ENCODE assay signal across 11 mouse cellular contexts in genomic region chr9:26727445-26727844, GRCm38 (mm10). TPM values are rescaled to one million over a fixed set of nuclear protein-coding genes. Genes with fewer than 3 reads are reported as not detected.
DNase-seq lines count a peak whose midpoint lies in the region; ATAC-seq and TF ChIP-seq lines count a peak whose summit lies in the region.
"Had no signal": no experiment of that assay in that cellular context is flagged by ENCODE, and none has a peak within 500 bp of the region (broad histone marks: within the 10 kb centered on the region; RNA-seq: fewer than 3 reads in every experiment).

No protein-coding gene starts in this region.

- H3K4me1 ChIP-seq in kidney, embryonic 15.5 days, result no peaks in the 10 kb centered on the region
- H3K4me1 ChIP-seq in stomach, postnatal 0 days (replicated peaks; ENCODE audit: control insufficient read depth, insufficient read depth), result no peaks in the 10 kb centered on the region
- H3K4me1 ChIP-seq: lung, embryonic 15.5 days; neural tube, embryonic 13.5 days had no signal

- 63% methylated on average over 2 of the region's 2 CpGs for WGBS in kidney, embryonic 15.5 days
- WGBS in stomach, postnatal 0 days, result 41% methylated on average over 2 of the region's 2 CpGs

- H3K4me2 ChIP-seq in kidney, embryonic 15.5 days, result no peak overlapping the region
- H3K4me2 ChIP-seq in stomach, postnatal 0 days (replicated peaks; ENCODE audit: low read depth), result no peak overlapping the region
- H3K4me2 ChIP-seq: lung, embryonic 15.5 days; neural tube, embryonic 13.5 days had no signal

- no peak overlapping the region for H3K27ac ChIP-seq in kidney, embryonic 15.5 days
- no peak overlapping the region for H3K27ac ChIP-seq in stomach, postnatal 0 days (replicated peaks)
- H3K27ac ChIP-seq: lung, embryonic 15.5 days; neural tube, embryonic 13.5 days had no signal

- no peak overlapping the region for H3K4me3 ChIP-seq in kidney, embryonic 15.5 days (replicated peaks)
- H3K4me3 ChIP-seq in stomach, postnatal 0 days (ENCODE audit: low read depth, low read length), result no peak overlapping the region
- H3K4me3 ChIP-seq: lung, embryonic 15.5 days; neural tube, embryonic 13.5 days had no signal

- H3K27me3 ChIP-seq in kidney, embryonic 15.5 days, result peaks cover 14% of the 10 kb centered on the region
- H3K27me3 ChIP-seq in stomach, postnatal 0 days (ENCODE audit: control insufficient read depth, insufficient read depth, low read length), result no peaks in the 10 kb centered on the region
- H3K27me3 ChIP-seq: Patski had no signal

- H3K36me3 ChIP-seq in kidney, embryonic 15.5 days, result no peaks in the 10 kb centered on the region
- no peaks in the 10 kb centered on the region for H3K36me3 ChIP-seq in stomach, postnatal 0 days (ENCODE audit: control insufficient read depth, insufficient read depth, low read length)
- H3K36me3 ChIP-seq: lung, embryonic 15.5 days; neural tube, embryonic 13.5 days had no signal

- H3K9ac ChIP-seq in kidney, embryonic 15.5 days, result no peak overlapping the region
- no peak overlapping the region for H3K9ac ChIP-seq in stomach, postnatal 0 days (ENCODE audit: low read length)
- H3K9ac ChIP-seq: lung, embryonic 15.5 days; neural tube, embryonic 13.5 days had no signal

- no peak for TF ChIP-seq CTCF in stomach, postnatal 0 days (IDR thresholded peaks at IDR 0.05; ENCODE audit: low read depth)

- H3K9me3 ChIP-seq in kidney, embryonic 15.5 days (replicated peaks), result no peaks in the 10 kb centered on the region
- H3K9me3 ChIP-seq in stomach, postnatal 0 days (ENCODE audit: control insufficient read depth, low read length), result no peaks in the 10 kb centered on the region
- H3K9me3 ChIP-seq: lung, embryonic 15.5 days; neural tube, embryonic 13.5 days had no signal

- DNase-seq in kidney, adult 9 months, result peak; percentile 9
- DNase-seq in testis, postnatal 10 days (ENCODE audit: low spot score), result peak; percentile 64
- DNase-seq in testis, postnatal 14 days (ENCODE audit: low spot score), result no peak
- DNase-seq in embryo, embryonic 11.5 days (ENCODE audit: low read depth, low spot score), result peak; percentile 54
- DNase-seq in stomach, postnatal 0 days (ENCODE audit: low spot score), result peak; percentile 46
- DNase-seq in spleen, postnatal 36 days (ENCODE audit: low spot score in 2 of 2), result no peak
- DNase-seq in c-Kit-positive CD71-positive TER-119-positive erythroid progenitor cells, embryonic 14.5 days (ENCODE audit: low spot score), result no peak

- no peak for TF ChIP-seq EP300 in stomach, postnatal 0 days (optimal IDR thresholded peaks at IDR 0.05)

- no peak for ATAC-seq in kidney, embryonic 15.5 days (replicated peaks; ENCODE audit: low FRiP score)
- ATAC-seq in stomach, postnatal 0 days (ENCODE audit: low FRiP score, low TSS enrichment), result no peak
- ATAC-seq: Patski had no signal

RNA-seq across cellular contexts. Expression of gene B3gat1, which starts 6.1 kb away (rescaled TPM):
- polyA plus RNA-seq in kidney, embryonic 15.5 days (2015; fragmentation: Nextera tagmentation; extraction: Ambion mirVana), result 0.15 and 0.21 TPM in 2 replicates
- 0.02 and 0.05 TPM in 2 replicates for polyA plus RNA-seq in stomach, postnatal 0 days (2015; fragmentation: Nextera tagmentation; extraction: Ambion mirVana)
- polyA plus RNA-seq: Patski had no signal

Comparison
In these comparisons a context has a peak if more than half of its experiments do, and no peak if none do; other contexts are left out.
1. DNase-seq: peak in kidney, adult 9 months (single experiment), testis, postnatal 10 days (single experiment), embryo, embryonic 11.5 days (single experiment) and stomach, postnatal 0 days (single experiment); none in testis, postnatal 14 days (single experiment), spleen, postnatal 36 days (0 of 2) and c-Kit-positive CD71-positive TER-119-positive erythroid progenitor cells, embryonic 14.5 days (single experiment).